Mouse (Mus musculus): ENCODE results near the gene Lysmd2. TPM values are rescaled to one million over a fixed set of nuclear protein-coding genes. Genes with fewer than 3 reads are reported as not detected.

The Lysmd2 gene
- total RNA-seq, 2 experiments from 2014 or later, result 67.6 to 71.9 TPM

DNA sequence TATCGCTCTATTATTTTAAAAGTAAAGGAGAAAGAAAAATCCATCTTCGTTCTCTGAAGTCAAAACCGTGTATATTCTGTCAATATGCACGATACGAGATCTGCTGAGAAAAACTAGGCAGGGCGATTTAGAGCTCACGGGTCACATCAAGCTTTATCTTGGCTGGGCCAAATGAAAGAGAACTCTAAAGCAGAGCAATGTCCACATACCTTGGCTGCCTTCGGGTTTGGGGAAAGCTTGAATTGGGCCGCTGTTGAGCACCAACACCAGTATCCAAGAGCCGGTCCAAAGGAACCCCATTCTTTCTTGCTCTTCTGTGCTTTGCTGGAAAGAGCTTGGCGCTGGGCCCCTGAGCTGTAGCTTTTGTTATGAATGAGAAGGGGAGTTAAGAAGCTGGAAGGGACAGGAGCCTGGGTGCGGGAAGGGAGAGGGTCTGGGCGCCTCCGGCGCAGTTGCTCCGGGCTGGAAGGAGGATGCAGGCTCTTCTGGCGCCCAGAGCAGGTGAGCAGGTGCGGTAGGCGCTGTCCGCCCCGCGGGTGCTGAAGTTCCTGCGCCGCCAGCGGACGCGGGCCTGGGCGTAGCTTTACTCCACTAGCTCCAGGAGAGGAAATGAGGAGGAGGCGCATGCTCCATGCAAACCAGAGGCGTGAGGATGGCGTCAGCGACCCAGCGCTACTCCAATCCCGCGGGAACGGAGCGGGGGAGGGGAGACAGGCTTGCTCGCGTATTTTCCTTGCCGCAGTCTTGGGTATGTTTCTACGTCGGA is 58.1 kb downstream of the Lysmd2 start, which contains the start of gene Scg3:
TSS of gene Scg3 (minus strand) at position 631 of the 766 bp plus-strand sequence.
- intact Hi-C loops (cut with DNase I), result loop anchor here (2.0 to 5.0 kb wide), 3 partner anchors 56 to 85 kb away; partner anchors contain the start of genes Lysmd2 and Tmod2
- DNase-seq (ENCODE audit: low spot score in 2 of 2), result peak; percentile 93 to 95

DNA sequence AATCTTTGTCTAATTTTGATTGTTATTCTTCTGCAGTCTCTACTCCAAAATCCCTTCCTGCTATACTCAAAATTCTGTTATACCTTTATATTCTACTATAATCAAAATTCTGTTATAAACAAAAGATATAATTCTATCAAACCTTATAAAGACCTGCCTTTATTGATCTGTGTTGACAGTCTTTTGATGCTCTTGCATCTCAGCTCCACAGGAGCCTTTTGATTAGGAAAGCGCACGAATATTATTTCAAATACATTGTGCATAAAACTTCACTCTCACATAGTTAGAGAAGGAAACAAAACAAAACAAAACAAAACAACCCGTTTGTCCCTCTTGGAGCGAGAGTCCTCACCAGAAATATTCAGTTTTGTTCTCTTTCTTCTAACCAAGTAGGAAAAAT is 58.8 kb downstream of the Lysmd2 start:
- intact Hi-C loops (cut with DNase I), result loop anchor here (2.0 to 5.0 kb wide), 3 partner anchors 57 to 85 kb away; partner anchors contain the start of genes Lysmd2 and Tmod2

DNA sequence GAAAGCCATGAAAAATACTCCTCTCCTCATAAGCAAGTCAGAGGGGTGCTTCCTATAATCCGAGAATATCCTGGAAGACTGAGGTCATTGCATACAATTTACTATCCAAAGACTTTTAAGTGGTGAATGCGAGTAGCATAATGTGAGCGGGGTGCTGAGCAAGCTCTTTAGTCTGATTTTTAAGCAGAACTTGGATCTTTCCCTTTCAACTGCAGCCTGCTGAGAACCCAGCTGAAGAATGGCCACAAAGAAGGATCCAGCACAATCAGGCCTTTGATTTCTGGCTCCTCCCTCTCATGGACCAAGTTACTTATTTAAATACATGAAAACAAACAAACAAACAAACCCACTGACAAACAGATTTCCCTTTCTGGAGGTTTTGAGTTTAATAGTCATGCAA is 59.2 kb downstream of the Lysmd2 start:
- intact Hi-C loops (cut with DNase I), result loop anchor here (2.0 to 5.0 kb wide), 3 partner anchors 57 to 86 kb away; partner anchors contain the start of genes Lysmd2 and Tmod2
- no peak for DNase-seq (ENCODE audit: low spot score in 2 of 2)

More for the DNA sequence above, 58.8 kb downstream of the Lysmd2 start:
- DNase-seq (ENCODE audit: low spot score in 2 of 2), result no peak

Other genes starting within 250 kb of the Lysmd2 start
- 10 to 100 TPM; 67.8 to 74.3 TPM for gene Mapk6, start 215.7 kb upstream of the Lysmd2 start, total RNA-seq (2021)
- gene Leo1, start 184.2 kb upstream of the Lysmd2 start, total RNA-seq (2021), result 10 to 100 TPM; 26.2 to 30.0 TPM
- gene Tmod3, start 66.1 kb upstream of the Lysmd2 start, total RNA-seq (2021), result 10 to 100 TPM; 48.6 to 50.7 TPM
- 100 to 1,000 TPM; 368 to 380 TPM for gene Tmod2, start 14.4 kb upstream of the Lysmd2 start, total RNA-seq (2021)
- gene Scg3, start 58.3 kb downstream of the Lysmd2 start, total RNA-seq (2021), result 100 to 1,000 TPM; 273 to 322 TPM
- gene Bmp5, start 149.6 kb downstream of the Lysmd2 start, total RNA-seq (2021), result 1 to 10 TPM; 1.1 to 1.4 TPM

Data from left cerebral cortex, postnatal 36 days (tissue).